Comparison of ENCODE assay signal across 8 mouse cellular contexts in genomic region chrX:135795591-135796304, GRCm38 (mm10). TPM values are rescaled to one million over a fixed set of nuclear protein-coding genes. Genes with fewer than 3 reads are reported as not detected.
DNase-seq lines count a peak whose midpoint lies in the region; ATAC-seq and TF ChIP-seq lines count a peak whose summit lies in the region.
"Not testable (repeated sequence)": the region's sequence is repeated elsewhere in the genome, so short reads cannot be mapped to it uniquely, and the experiment has no call there.

No protein-coding gene starts in this region.

- peak overlapping the region; percentile 55 for H3K4me2 ChIP-seq in forebrain, embryonic 16.5 days (ENCODE audit: low read length)
- peak overlapping the region; percentile 58 for H3K4me2 ChIP-seq in liver, embryonic 13.5 days
- H3K4me2 ChIP-seq in stomach, embryonic 16.5 days (ENCODE audit: low read depth, low read length), result peak overlapping the region; percentile 62

- peak overlapping the region; percentile 69 for H3K9ac ChIP-seq in forebrain, embryonic 16.5 days (replicated peaks; ENCODE audit: low read depth, low read length)
- H3K9ac ChIP-seq in liver, embryonic 13.5 days, result not testable (repeated sequence)
- H3K9ac ChIP-seq in stomach, embryonic 16.5 days (ENCODE audit: low read length), result peak overlapping the region; percentile 72

- peak; percentile 70 for DNase-seq in ES-CJ7 (ENCODE audit: low read depth, low spot score)
- peak; percentile 21 to 59 for DNase-seq in cerebellum, adult 2 months
- DNase-seq in hindbrain, embryonic 10.5 days (ENCODE audit: low spot score), result peak; percentile 66
- peak; percentile 57 for DNase-seq in layer of hippocampus, adult 11-12 months (ENCODE audit: low spot score)
- DNase-seq in liver, embryonic 13.5 days, result not testable (repeated sequence)
- DNase-seq in naive thymus-derived CD4-positive, alpha-beta T cell, adult 2 months (ENCODE audit: low read depth), result peak; percentile 51

- ATAC-seq in forebrain, embryonic 16.5 days, result peak; percentile 91
- ATAC-seq in liver, embryonic 13.5 days (ENCODE audit: low read depth), result peak; percentile 64
- ATAC-seq in stomach, embryonic 16.5 days (ENCODE audit: insufficient read depth, low FRiP score), result peak; percentile 88

- peak overlapping the region; percentile 85 for H3K4me3 ChIP-seq in cerebellum, adult 2 months (replicated peaks; ENCODE audit: insufficient read depth, low read depth, low read length)
- H3K4me3 ChIP-seq in forebrain, embryonic 16.5 days (replicated peaks; ENCODE audit: low read length), result peak overlapping the region; percentile 61
- peak overlapping the region; percentile 65 for H3K4me3 ChIP-seq in hindbrain, embryonic 10.5 days
- H3K4me3 ChIP-seq in liver, embryonic 13.5 days (replicated peaks), result peak overlapping the region; percentile 50
- H3K4me3 ChIP-seq in stomach, embryonic 16.5 days (replicated peaks; ENCODE audit: low read length), result peak overlapping the region; percentile 57

- WGBS in cerebellum, adult 2 months, result 24% methylated on average over 27 of the region's 27 CpGs
- WGBS in forebrain, embryonic 16.5 days, result 21% methylated on average over 21 of the region's 27 CpGs
- 22% methylated on average over 27 of the region's 27 CpGs for WGBS in hindbrain, embryonic 10.5 days
- 16% methylated on average over 22 of the region's 27 CpGs for WGBS in liver, embryonic 13.5 days (ENCODE audit: insufficient replicate concordance)
- WGBS in stomach, embryonic 16.5 days, result 20% methylated on average over 19 of the region's 27 CpGs

- H3K27me3 ChIP-seq in cerebellum, adult 2 months (ENCODE audit: control insufficient read depth, insufficient read depth, low read length); forebrain, embryonic 16.5 days (replicated peaks; ENCODE audit: control insufficient read depth, insufficient read depth, low read length); hindbrain, embryonic 10.5 days (ENCODE audit: insufficient read depth, poor library complexity, severe bottlenecking); liver, embryonic 13.5 days; stomach, embryonic 16.5 days (ENCODE audit: control insufficient read depth, insufficient read depth, low read length): not testable (repeated sequence)

- TF ChIP-seq POLR2A in cerebellum, adult 2 months (IDR thresholded peaks at IDR 0.05; ENCODE audit: borderline replicate concordance, insufficient read depth, low read length), result 0 out of 2 replicates have a peak, but pooled peaks have one; percentile 32

- not testable (repeated sequence) for TF ChIP-seq CTCF in cerebellum, adult 2 months (IDR thresholded peaks at IDR 0.05; ENCODE audit: borderline replicate concordance, insufficient read depth, low read depth, low read length)

- H3K36me3 ChIP-seq in forebrain, embryonic 16.5 days (ENCODE audit: control insufficient read depth, insufficient read depth); liver, embryonic 13.5 days; stomach, embryonic 16.5 days (ENCODE audit: control insufficient read depth, insufficient read depth, low read length): not testable (repeated sequence)
- H3K36me3 ChIP-seq in hindbrain, embryonic 10.5 days, result peaks cover 21% of the 10 kb centered on the region

- not testable (repeated sequence) for H3K4me1 ChIP-seq in cerebellum, adult 2 months (ENCODE audit: control insufficient read depth, insufficient read depth, low read length); forebrain, embryonic 16.5 days (replicated peaks; ENCODE audit: control insufficient read depth, insufficient read depth, low read length); hindbrain, embryonic 10.5 days (replicated peaks); liver, embryonic 13.5 days (replicated peaks); stomach, embryonic 16.5 days (ENCODE audit: control insufficient read depth, insufficient read depth, low read length)

- H3K27ac ChIP-seq in cerebellum, adult 2 months (ENCODE audit: insufficient read depth, low read length), result peak overlapping the region; percentile 81; the same call in 1 of the 2 replicates
- H3K27ac ChIP-seq in forebrain, embryonic 16.5 days (ENCODE audit: low read length), result peak overlapping the region; percentile 63
- H3K27ac ChIP-seq in hindbrain, embryonic 10.5 days, result peak overlapping the region; percentile 85
- H3K27ac ChIP-seq in liver, embryonic 13.5 days; stomach, embryonic 16.5 days (ENCODE audit: low read length): not testable (repeated sequence)

- not testable (repeated sequence) for H3K9me3 ChIP-seq in forebrain, embryonic 16.5 days (ENCODE audit: control insufficient read depth, low read length); hindbrain, embryonic 10.5 days; liver, embryonic 13.5 days (replicated peaks); stomach, embryonic 16.5 days (replicated peaks; ENCODE audit: control insufficient read depth, low read length)

RNA-seq across cellular contexts. Expression of gene Bhlhb9, which starts 1.6 kb away (rescaled TPM):
- 32.3 and 34.1 TPM in 2 replicates for polyA plus RNA-seq in cerebellum, adult 2 months (2012; rRNA removed)
- 106 and 110 TPM in 2 replicates for polyA plus RNA-seq in forebrain, embryonic 16.5 days (2015; fragmentation: Nextera tagmentation; extraction: Ambion mirVana)
- polyA plus RNA-seq in hindbrain, embryonic 10.5 days (2016; fragmentation: Nextera tagmentation; extraction: Ambion mirVana), result 46.1 and 51.0 TPM in 2 replicates
- 12.8 and 15.5 TPM in 2 replicates for polyA plus RNA-seq in liver, embryonic 13.5 days (2015; fragmentation: Nextera tagmentation; extraction: Ambion mirVana)
- polyA plus RNA-seq in stomach, embryonic 16.5 days (2015; fragmentation: Nextera tagmentation; extraction: Ambion mirVana), result 34.9 and 37.4 TPM in 2 replicates

RNA-seq across cellular contexts. Expression of gene Gprasp2, which starts 43.1 kb away (rescaled TPM):
- 107 and 115 TPM in 2 replicates for polyA plus RNA-seq in cerebellum, adult 2 months (2012; rRNA removed)
- polyA plus RNA-seq in forebrain, embryonic 16.5 days (2015; fragmentation: Nextera tagmentation; extraction: Ambion mirVana), result 107 and 144 TPM in 2 replicates
- 23.9 and 31.5 TPM in 2 replicates for polyA plus RNA-seq in hindbrain, embryonic 10.5 days (2016; fragmentation: Nextera tagmentation; extraction: Ambion mirVana)
- polyA plus RNA-seq in liver, embryonic 13.5 days (2015; fragmentation: Nextera tagmentation; extraction: Ambion mirVana), result 1.4 TPM in 2 replicates
- 20.1 and 21.0 TPM in 2 replicates for polyA plus RNA-seq in stomach, embryonic 16.5 days (2015; fragmentation: Nextera tagmentation; extraction: Ambion mirVana)

RNA-seq across cellular contexts. Expression of gene Armcx5, which starts 53.2 kb away (rescaled TPM):
- 12.6 and 12.7 TPM in 2 replicates for polyA plus RNA-seq in cerebellum, adult 2 months (2012; rRNA removed)
- 11.5 and 13.8 TPM in 2 replicates for polyA plus RNA-seq in forebrain, embryonic 16.5 days (2015; fragmentation: Nextera tagmentation; extraction: Ambion mirVana)
- polyA plus RNA-seq in hindbrain, embryonic 10.5 days (2016; fragmentation: Nextera tagmentation; extraction: Ambion mirVana), result 8.8 and 9.7 TPM in 2 replicates
- polyA plus RNA-seq in liver, embryonic 13.5 days (2015; fragmentation: Nextera tagmentation; extraction: Ambion mirVana), result 3.5 and 3.8 TPM in 2 replicates
- polyA plus RNA-seq in stomach, embryonic 16.5 days (2015; fragmentation: Nextera tagmentation; extraction: Ambion mirVana), result 7.8 and 8.5 TPM in 2 replicates

RNA-seq across cellular contexts. Expression of gene Gprasp1, which starts 53.2 kb away (rescaled TPM):
- 190 TPM in 2 replicates for polyA plus RNA-seq in cerebellum, adult 2 months (2012; rRNA removed)
- 139 and 173 TPM in 2 replicates for polyA plus RNA-seq in forebrain, embryonic 16.5 days (2015; fragmentation: Nextera tagmentation; extraction: Ambion mirVana)
- 46.1 and 48.6 TPM in 2 replicates for polyA plus RNA-seq in hindbrain, embryonic 10.5 days (2016; fragmentation: Nextera tagmentation; extraction: Ambion mirVana)
- polyA plus RNA-seq in liver, embryonic 13.5 days (2015; fragmentation: Nextera tagmentation; extraction: Ambion mirVana), result 8.3 and 9.5 TPM in 2 replicates
- 36.1 and 41.4 TPM in 2 replicates for polyA plus RNA-seq in stomach, embryonic 16.5 days (2015; fragmentation: Nextera tagmentation; extraction: Ambion mirVana)
